ENCODE assay signal across 8 mouse cellular contexts in genomic region chr11:98954373-98954772, GRCm38 (mm10). TPM values are rescaled to one million over a fixed set of nuclear protein-coding genes. Genes with fewer than 3 reads are reported as not detected.
DNase-seq lines count a peak whose midpoint lies in the region; ATAC-seq and TF ChIP-seq lines count a peak whose summit lies in the region.

No protein-coding gene starts in this region.

- TF ChIP-seq EP300 in liver, embryonic 14.5 days (IDR thresholded peaks at IDR 0.05; ENCODE audit: low read depth): no peak

- H3K27ac ChIP-seq in gastrocnemius, adult 2 months: peak overlapping the region; percentile 67
- peak overlapping the region; percentile 64 for H3K27ac ChIP-seq in forebrain, embryonic 15.5 days (replicated peaks)
- H3K27ac ChIP-seq in hindbrain, postnatal 0 days: peak overlapping the region; percentile 21; the same call in 1 of the 2 replicates
- no peak overlapping the region for H3K27ac ChIP-seq in liver, embryonic 14.5 days

- WGBS in forebrain, embryonic 15.5 days: 3% methylated on average over 10 of the region's 10 CpGs
- WGBS in hindbrain, postnatal 0 days: 6% methylated on average over 10 of the region's 10 CpGs
- 11% methylated on average over 10 of the region's 10 CpGs for WGBS in liver, embryonic 14.5 days (ENCODE audit: insufficient replicate concordance)

- H3K4me3 ChIP-seq in gastrocnemius, adult 2 months: peak overlapping the region; percentile 36
- H3K4me3 ChIP-seq in forebrain, embryonic 15.5 days: no peak overlapping the region
- no peak overlapping the region for H3K4me3 ChIP-seq in hindbrain, postnatal 0 days (ENCODE audit: low read length)
- no peak overlapping the region for H3K4me3 ChIP-seq in liver, embryonic 14.5 days (ENCODE audit: insufficient read depth in 1 of 2, low read depth in 2 of 2, low read length in 2 of 2)

- peak; percentile 18; the same call in 1 of the 2 replicates for ATAC-seq in forebrain, embryonic 15.5 days (replicated peaks)
- peak; percentile 33 for ATAC-seq in hindbrain, postnatal 0 days
- ATAC-seq in liver, embryonic 14.5 days (ENCODE audit: insufficient read depth): peak; percentile 16; the same call in 1 of the 2 replicates

- no peaks in the 10 kb centered on the region for H3K36me3 ChIP-seq in forebrain, embryonic 15.5 days
- H3K36me3 ChIP-seq in hindbrain, postnatal 0 days (ENCODE audit: insufficient read depth, low read length): no peaks in the 10 kb centered on the region
- H3K36me3 ChIP-seq in liver, embryonic 14.5 days (replicated peaks; ENCODE audit: control insufficient read depth, insufficient read depth, low read depth): no peaks in the 10 kb centered on the region

- no peak overlapping the region for H3K9ac ChIP-seq in forebrain, embryonic 15.5 days (replicated peaks)
- H3K9ac ChIP-seq in hindbrain, postnatal 0 days (replicated peaks; ENCODE audit: low read length): no peak overlapping the region
- no peak overlapping the region for H3K9ac ChIP-seq in liver, embryonic 14.5 days (replicated peaks)

- peak; percentile 90 for TF ChIP-seq CTCF in gastrocnemius, adult 2 months (IDR thresholded peaks at IDR 0.05)
- TF ChIP-seq CTCF in hindbrain, postnatal 0 days (IDR thresholded peaks at IDR 0.05; ENCODE audit: low read depth): peak; percentile 77
- peak; percentile 72 for TF ChIP-seq CTCF in liver, embryonic 14.5 days (IDR thresholded peaks at IDR 0.05; ENCODE audit: low read depth)

- DNase-seq in gastrocnemius, adult 2 months: peak; percentile 82
- no peak for DNase-seq in gastrocnemius, postnatal 36 days
- peak; percentile 88 for DNase-seq in adrenal gland, postnatal 10 days
- peak; percentile 82 for DNase-seq in hindbrain, postnatal 0 days (ENCODE audit: low spot score)
- DNase-seq in liver, embryonic 14.5 days (ENCODE audit: low read depth in 3 of 3, low spot score in 3 of 3): no peak
- peak; percentile 84 for DNase-seq in neural tube, embryonic 10.5 days (ENCODE audit: extremely low spot score, low spot score)
- peak; percentile 70 for DNase-seq in thymus, postnatal 25 days

- H3K9me3 ChIP-seq in forebrain, embryonic 15.5 days: no peaks in the 10 kb centered on the region
- H3K9me3 ChIP-seq in hindbrain, postnatal 0 days (ENCODE audit: low read length): no peaks in the 10 kb centered on the region
- H3K9me3 ChIP-seq in liver, embryonic 14.5 days (ENCODE audit: control insufficient read depth, low read length): no peaks in the 10 kb centered on the region

- intact Hi-C loops in gastrocnemius, adult 2 months (cut with DNase I): no loop called here
- intact Hi-C loops in gastrocnemius, postnatal 36 days (cut with DNase I): no loop called here

- peaks cover 47% of the 10 kb centered on the region for H3K4me1 ChIP-seq in forebrain, embryonic 15.5 days
- peaks cover 23% of the 10 kb centered on the region for H3K4me1 ChIP-seq in hindbrain, postnatal 0 days (ENCODE audit: insufficient read depth, low read length)
- H3K4me1 ChIP-seq in liver, embryonic 14.5 days (replicated peaks; ENCODE audit: control insufficient read depth in 2 of 2, insufficient read depth in 2 of 2, low read length in 1 of 2): peaks cover 4 to 23% of the 10 kb centered on the region in 2 experiments; a peak in 3 of 4 replicates

- peak overlapping the region; percentile 27 for H3K4me2 ChIP-seq in forebrain, embryonic 15.5 days (replicated peaks)
- peak overlapping the region; percentile 28 for H3K4me2 ChIP-seq in hindbrain, postnatal 0 days (ENCODE audit: low read depth, low read length)
- H3K4me2 ChIP-seq in liver, embryonic 14.5 days (ENCODE audit: low read depth): peak overlapping the region; percentile 8

- H3K27me3 ChIP-seq in forebrain, embryonic 15.5 days: no peaks in the 10 kb centered on the region
- H3K27me3 ChIP-seq in hindbrain, postnatal 0 days (ENCODE audit: insufficient read depth, low read length): no peaks in the 10 kb centered on the region
- H3K27me3 ChIP-seq in liver, embryonic 14.5 days (ENCODE audit: control insufficient read depth, insufficient read depth, low read length): no peaks in the 10 kb centered on the region

RNA-seq across cellular contexts. Expression of gene Rara, which starts 26.8 kb away (rescaled TPM):
- total RNA-seq in gastrocnemius, adult 2 months (2021): 10 to 100 TPM; 10.2 to 12.4 TPM
- total RNA-seq in gastrocnemius, postnatal 36 days (2021): 10 to 100 TPM in 1 of 2 experiments, 1 to 10 TPM in 1; 8.7 to 13.2 TPM
- total RNA-seq in adrenal gland, postnatal 10 days (2021): 10 to 100 TPM; 26.2 to 34.7 TPM
- polyA plus RNA-seq in forebrain, embryonic 15.5 days (2015; fragmentation: Nextera tagmentation; extraction: Ambion mirVana): 9.2 and 9.9 TPM in 2 replicates
- total RNA-seq in hindbrain, postnatal 0 days (2014; rRNA removed): 16.9 and 19.2 TPM in 2 replicates
- 8.1 and 9.5 TPM in 2 replicates for polyA plus RNA-seq in hindbrain, postnatal 0 days (2015; fragmentation: Nextera tagmentation; extraction: Ambion mirVana)
- 1.9 and 2.3 TPM in 2 replicates for polyA plus RNA-seq in liver, embryonic 14.5 days (2012; rRNA removed)
- polyA plus RNA-seq in liver, embryonic 14.5 days (2014; fragmentation: Nextera tagmentation; extraction: Ambion mirVana): 3.0 and 3.2 TPM in 2 replicates

RNA-seq across cellular contexts. Expression of gene Gjd3, which starts 28.4 kb away (rescaled TPM):
- not detected for total RNA-seq in gastrocnemius, adult 2 months (2021)
- total RNA-seq in gastrocnemius, postnatal 36 days (2021): not detected
- under 1 TPM; 0.45 to 0.73 TPM for total RNA-seq in adrenal gland, postnatal 10 days (2021)
- 0.62 and 0.84 TPM in 2 replicates for polyA plus RNA-seq in forebrain, embryonic 15.5 days (2015; fragmentation: Nextera tagmentation; extraction: Ambion mirVana)
- 0.75 and 5.0 TPM in 2 replicates for total RNA-seq in hindbrain, postnatal 0 days (2014; rRNA removed)
- 4.8 and 5.9 TPM in 2 replicates for polyA plus RNA-seq in hindbrain, postnatal 0 days (2015; fragmentation: Nextera tagmentation; extraction: Ambion mirVana)
- not detected in 2 replicates for polyA plus RNA-seq in liver, embryonic 14.5 days (2012; rRNA removed)
- not detected in 2 replicates for polyA plus RNA-seq in liver, embryonic 14.5 days (2014; fragmentation: Nextera tagmentation; extraction: Ambion mirVana)

RNA-seq across cellular contexts. Expression of gene Cdc6, which starts 46.8 kb away (rescaled TPM):
- total RNA-seq in gastrocnemius, adult 2 months (2021): under 1 TPM in 1 of 2 experiments, not detected in 1; 0.11 TPM
- under 1 TPM; 0.20 to 0.64 TPM for total RNA-seq in gastrocnemius, postnatal 36 days (2021)
- total RNA-seq in adrenal gland, postnatal 10 days (2021): 1 to 10 TPM; 3.8 to 6.5 TPM
- polyA plus RNA-seq in forebrain, embryonic 15.5 days (2015; fragmentation: Nextera tagmentation; extraction: Ambion mirVana): 11.2 and 12.1 TPM in 2 replicates
- total RNA-seq in hindbrain, postnatal 0 days (2014; rRNA removed): 2.5 and 4.6 TPM in 2 replicates
- polyA plus RNA-seq in hindbrain, postnatal 0 days (2015; fragmentation: Nextera tagmentation; extraction: Ambion mirVana): 3.0 and 3.4 TPM in 2 replicates
- 16.9 and 28.6 TPM in 2 replicates for polyA plus RNA-seq in liver, embryonic 14.5 days (2012; rRNA removed)
- polyA plus RNA-seq in liver, embryonic 14.5 days (2014; fragmentation: Nextera tagmentation; extraction: Ambion mirVana): 64.1 and 71.0 TPM in 2 replicates

Comparison
In these comparisons a context has a peak if more than half of its experiments do, and no peak if none do; other contexts are left out.
1. DNase-seq: peak in gastrocnemius, adult 2 months (single experiment), adrenal gland, postnatal 10 days (single experiment), hindbrain, postnatal 0 days (single experiment), neural tube, embryonic 10.5 days (single experiment) and thymus, postnatal 25 days (single experiment); none in gastrocnemius, postnatal 36 days (0 of 2) and liver, embryonic 14.5 days (0 of 3).
2. Peak in every context shown above with its lines, with median percentiles within 50 percentile points of each other: CTCF ChIP-seq, ATAC-seq and H3K4me2 ChIP-seq.